Mouse (Mus musculus) kidney, adult 2 months (tissue): ENCODE results near the gene Lime1.

Experiments
- CTCF ChIP-seq: fragments of 200-500 bp; conservative IDR thresholded peaks from 2 replicates; pipeline ENCODE4 v1.5.1; 2011; ENCODE audit warnings: low read depth, mild to moderate bottlenecking, control low read depth, low read length, moderate library complexity, mixed read lengths; ENCODE audit not compliant: insufficient read depth, insufficient read length
- POLR2A ChIP-seq: fragments of 200-500 bp; IDR thresholded peaks from one replicate; pipeline ENCODE4 v1.6.1; 2011; ENCODE audit warnings: low read depth, low read length, control low read depth

DNA sequence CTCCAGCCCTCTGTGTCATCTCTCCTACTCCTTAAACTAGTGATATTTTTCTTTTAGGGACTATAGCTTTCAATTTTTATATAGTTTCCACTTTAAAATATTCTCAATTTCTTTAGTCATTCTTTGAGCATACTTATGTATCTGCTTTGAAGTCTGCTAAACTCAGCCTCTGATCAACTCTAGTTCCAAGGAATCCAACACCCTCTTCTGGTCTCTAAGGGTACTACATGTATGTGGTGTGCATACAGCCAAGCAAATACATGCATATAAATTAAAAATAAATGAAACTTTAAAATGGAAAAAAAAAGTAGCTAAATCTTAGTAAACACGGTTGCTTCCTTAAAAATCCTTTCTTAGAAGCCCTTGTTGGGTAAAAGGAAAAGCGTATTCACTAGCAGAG lies 4.1 kb upstream of the Lime1 start:
- TF ChIP-seq CTCF (no peak), POLR2A (no peak)
